Mouse (Mus musculus): ENCODE measurements at regions not wholly inside any gene's neighbourhood (a gene's known extent, or its start where the extent isn't known, plus 50 kb on each side); places are given as distances from the start of the nearest gene placed in this dataset.

DNA sequence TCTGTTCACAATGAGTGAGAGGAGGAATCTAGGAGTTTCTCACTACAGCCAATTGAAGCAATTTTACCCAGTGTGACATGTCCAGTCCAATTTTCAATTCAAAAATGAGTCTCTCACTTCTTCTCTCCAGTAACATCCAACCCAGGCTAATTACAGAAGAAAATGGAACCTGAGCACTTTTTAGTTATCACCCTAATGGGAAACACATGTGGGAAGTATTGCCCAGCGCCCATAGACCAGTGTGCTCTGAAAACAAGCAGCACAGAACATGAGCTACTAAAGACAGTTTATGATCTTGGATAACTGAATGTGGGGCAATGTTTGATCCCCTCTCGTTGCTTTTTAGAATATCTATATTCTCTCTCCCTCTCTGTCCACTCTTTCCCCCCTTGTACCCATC lies 70.5 kb upstream of the Efemp1 start:
- DNase-seq (ENCODE audit: low spot score) = no peak

DNA sequence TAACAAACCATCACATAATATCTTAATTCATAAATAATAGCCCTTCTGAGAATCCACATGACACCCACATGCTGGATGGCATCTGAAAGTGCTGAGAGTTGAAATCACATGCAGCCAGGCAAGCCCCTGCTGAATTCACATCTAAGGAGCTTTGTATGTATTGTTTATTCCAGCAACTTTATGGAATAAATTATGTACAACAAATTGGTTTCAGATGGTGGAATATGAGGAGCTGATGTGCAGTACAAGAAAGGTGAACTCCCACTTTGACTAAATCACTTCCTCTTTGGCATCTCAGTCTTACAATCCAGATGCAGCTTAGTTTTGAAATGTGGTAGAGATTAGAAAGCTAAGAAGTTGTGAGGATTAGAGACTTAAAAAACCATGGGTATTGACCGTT lies 82.2 kb upstream of the Efemp1 start:
- no peak for DNase-seq (ENCODE audit: low spot score)

DNA sequence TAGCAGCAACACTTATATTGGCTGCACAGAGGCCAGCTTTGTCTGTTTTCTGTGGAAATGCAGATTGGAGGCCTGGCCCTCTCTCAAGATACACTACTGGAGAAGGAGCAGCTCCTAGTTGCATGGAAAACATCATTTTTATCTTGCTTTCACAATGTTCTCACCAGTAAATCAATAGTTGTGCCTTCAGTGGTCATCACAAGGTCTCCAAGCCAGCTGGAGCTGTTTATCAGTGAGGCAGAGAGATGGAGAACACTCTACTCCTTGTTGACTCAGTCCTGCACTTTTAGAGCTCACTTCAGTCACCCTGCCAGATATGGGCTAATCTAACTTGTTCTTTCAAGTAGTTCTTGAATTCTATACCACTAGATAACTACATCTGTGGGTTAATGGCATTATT lies 92.3 kb upstream of the Efemp1 start:
- DNase-seq (ENCODE audit: low spot score) = no peak

DNA sequence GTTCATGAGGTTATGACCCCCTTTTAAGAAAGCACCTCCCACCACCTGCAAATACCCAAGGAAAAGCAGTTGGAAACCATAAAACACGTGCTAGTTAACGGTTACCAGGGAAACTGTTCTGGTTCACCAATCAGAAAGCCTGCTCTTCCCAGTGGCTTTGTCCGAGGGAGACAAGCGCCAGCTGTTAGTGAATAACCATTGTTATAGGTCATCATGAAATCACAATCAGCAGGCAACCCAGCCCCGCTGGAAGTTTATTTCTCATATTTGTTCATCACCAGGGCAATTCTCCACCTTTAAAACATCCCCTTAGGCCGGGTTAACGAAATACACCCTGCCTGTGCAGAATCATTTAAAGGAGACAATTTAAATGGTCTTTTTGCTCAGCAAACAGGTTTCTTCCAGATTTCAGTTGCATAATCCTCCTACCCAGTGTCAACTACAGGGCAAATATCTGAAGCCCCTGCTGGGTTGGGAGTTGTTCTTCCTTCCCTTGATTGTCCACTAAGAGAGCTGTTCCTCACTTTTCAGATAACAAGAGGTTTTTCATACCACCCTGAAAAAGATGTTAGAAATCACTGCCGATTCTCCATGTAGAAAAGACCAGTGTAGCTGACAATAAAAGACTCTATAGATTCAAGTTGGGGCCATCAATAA lies 117.9 kb upstream of the Efemp1 start:
- peak; percentile 35 for DNase-seq (ENCODE audit: low spot score)

GRCm38 (mm10) chr11:28734581-28734931 lies 118.4 kb upstream of the Efemp1 start:
- no peak for DNase-seq (ENCODE audit: low spot score)

GRCm38 (mm10) chr11:28733877-28734580 lies 119.0 kb upstream of the Efemp1 start:
- no peak for DNase-seq (ENCODE audit: low spot score)

DNA sequence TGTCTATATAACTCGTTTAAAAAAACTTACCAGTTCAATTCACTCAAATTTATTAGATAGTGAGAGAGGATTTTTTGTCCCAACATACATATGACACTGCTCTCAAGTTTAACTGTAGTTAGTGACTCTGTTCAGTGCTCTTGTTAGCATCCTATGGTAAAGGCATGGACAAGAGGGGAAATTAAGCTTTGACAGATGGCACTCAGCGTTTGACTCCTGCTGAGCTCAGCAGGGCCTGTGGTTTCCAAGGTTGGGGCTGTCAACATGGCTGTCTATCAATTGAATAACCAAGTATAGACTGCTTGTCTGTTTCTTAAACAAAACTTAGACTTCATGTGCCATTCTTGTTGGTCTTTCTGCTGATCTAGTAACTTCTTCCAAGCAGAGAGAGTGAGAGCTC lies 122.9 kb upstream of the Efemp1 start:
- DNase-seq (ENCODE audit: low spot score) = no peak

DNA sequence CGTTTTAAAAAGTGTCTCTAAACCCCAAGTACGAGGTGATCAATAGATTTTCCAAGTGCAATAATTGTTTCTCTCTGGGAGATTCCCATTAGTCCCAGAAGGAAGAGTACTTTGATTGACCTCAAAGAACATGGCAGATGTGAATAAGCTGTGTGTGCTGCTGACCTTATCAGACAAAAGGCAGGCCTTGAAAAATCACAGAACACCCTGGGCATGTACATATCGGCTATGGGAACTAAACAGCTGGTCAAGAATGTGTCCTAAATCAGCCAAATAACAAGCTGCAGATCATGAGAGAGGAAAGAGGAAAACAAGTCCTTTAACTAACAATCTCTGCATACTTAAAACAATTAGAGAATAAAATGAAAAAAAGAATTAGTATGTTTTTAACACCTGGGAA lies 125.4 kb upstream of the Ccdc85a start:
- DNase-seq (ENCODE audit: low spot score) = no peak

- no peak for DNase-seq (ENCODE audit: low spot score)
Measured at GRCm38 (mm10) chr11:28708431-28708830, 124.3 kb upstream of the Ccdc85a start.

DNA sequence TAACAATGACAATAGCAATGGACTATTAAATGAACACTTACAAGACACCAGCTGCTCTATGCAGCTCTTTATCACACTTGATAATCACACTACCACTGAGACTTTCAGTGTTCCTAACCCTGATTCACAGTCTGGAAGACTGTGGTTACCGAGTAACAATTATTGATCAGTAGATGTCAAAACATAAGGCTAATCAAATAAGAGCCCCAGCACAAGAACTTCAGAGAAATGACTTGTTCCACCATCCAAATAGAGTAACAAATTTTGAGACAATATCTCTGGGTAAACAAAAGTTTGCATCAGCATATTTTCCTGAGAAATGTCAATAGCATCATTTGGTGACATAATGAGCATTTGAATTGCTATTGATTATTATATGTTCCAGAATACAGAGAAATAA lies 118.3 kb upstream of the Ccdc85a start:
- DNase-seq (ENCODE audit: low spot score) = no peak

DNA sequence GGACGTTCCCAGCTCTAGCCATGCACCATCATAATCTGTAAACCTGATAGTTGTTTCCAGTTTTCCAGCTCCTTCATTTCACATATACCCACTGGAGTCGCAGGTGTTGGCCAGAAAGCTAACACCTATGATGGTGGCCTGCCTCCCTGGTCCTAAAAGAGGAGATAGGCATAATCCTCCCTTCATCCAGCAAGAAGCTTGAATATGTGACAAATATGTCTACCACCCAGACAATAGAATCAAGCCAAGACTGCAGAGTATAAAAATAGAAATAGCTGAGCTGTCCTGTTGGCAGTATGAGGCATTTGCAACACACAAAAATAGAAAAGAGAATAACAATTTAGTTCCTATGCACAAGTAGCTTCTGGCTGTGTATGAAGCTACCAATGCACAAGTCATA lies 117.3 kb upstream of the Ccdc85a start:
- DNase-seq (ENCODE audit: low spot score) = no peak

DNA sequence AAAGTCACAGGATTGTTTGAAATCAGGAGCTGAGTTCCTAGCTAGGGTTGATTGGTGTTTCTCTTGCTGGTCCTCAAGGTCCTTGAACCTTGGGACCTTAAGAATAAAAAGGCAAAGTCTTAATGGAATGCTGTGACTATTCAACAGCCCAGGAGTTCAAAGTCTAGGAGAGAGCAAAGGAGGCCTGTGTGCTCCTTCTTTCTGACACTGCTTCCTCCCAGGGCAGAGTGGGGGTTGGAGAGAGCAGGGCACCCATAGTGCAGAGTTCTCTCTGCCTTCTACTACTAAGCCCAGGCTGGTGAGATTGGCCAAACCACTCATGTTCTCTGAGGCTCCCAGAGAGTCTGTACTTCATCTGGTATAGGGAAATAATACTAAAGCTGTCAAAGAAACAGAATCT lies 115.6 kb upstream of the Ccdc85a start:
- DNase-seq (ENCODE audit: low spot score) = no peak

GRCm38 (mm10) chr11:28697644-28698480 lies 113.7 kb upstream of the Ccdc85a start:
- DNase-seq (ENCODE audit: low spot score) = no peak

- DNase-seq (ENCODE audit: low spot score) = no peak
Measured at GRCm38 (mm10) chr11:28695031-28695430, 110.9 kb upstream of the Ccdc85a start.

DNA sequence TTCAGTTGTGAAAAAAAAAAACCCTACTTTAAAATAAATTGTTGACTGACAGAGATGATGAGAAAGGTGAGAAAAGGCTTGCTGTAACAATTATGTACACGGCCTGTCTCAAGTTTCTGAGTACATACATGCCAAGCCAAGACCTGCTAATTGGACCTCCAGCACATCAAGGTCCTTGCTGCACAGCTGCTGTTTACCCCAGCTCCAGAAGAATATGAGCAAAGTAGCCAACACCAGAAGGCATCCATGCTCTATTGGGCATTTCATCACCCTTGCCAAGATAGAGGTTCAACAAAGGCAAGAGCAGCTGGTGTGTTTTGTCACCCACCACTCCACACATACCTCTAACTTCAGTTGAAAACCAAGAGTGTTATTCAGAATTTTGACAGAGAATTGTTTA lies 109.2 kb upstream of the Ccdc85a start:
- DNase-seq (ENCODE audit: low spot score) = no peak

DNA sequence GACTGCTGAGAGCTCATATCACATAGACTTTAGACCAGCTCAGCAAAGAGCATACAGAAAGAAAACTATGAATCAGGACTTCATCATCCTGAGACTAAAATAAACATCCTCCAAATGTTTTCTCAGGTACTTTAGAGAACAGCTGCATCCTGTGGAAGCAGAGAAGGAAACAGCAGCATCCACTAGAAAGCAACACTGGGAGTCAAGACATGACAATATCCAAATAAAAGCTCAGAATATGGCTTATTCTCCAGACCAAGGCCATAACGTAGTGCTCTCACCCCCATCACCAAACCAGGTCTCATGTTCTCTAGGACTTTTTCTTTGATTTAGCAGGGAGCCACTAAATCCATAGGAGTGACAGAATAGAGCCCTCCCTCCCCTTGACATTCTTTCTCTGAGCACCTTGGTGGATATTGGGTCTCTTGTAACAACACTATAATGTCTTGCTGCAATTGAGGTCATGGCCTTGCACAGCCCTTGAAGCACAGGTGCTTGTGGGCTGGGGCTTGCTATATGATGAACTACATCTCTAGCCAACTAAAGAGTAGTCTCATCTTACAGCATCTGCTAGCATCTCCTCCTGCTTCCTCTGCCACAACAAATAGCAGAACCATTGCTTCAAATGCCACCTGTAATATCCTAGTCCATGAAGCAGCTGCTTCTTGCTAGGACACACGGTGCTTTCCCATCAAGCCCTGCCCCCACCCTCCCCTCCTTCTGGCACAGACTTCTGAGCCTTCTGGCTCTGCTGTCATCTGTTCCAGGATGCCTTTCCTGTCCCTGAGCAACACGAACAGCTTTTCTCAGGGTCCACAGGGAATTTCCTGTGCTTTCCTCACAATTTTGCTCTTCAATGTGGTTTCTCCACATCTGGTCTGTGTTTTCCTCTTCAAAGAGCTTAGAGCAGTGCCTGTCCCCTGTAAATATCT lies 108.4 kb upstream of the Ccdc85a start:
- DNase-seq (ENCODE audit: low spot score) = peak; percentile 50

DNA sequence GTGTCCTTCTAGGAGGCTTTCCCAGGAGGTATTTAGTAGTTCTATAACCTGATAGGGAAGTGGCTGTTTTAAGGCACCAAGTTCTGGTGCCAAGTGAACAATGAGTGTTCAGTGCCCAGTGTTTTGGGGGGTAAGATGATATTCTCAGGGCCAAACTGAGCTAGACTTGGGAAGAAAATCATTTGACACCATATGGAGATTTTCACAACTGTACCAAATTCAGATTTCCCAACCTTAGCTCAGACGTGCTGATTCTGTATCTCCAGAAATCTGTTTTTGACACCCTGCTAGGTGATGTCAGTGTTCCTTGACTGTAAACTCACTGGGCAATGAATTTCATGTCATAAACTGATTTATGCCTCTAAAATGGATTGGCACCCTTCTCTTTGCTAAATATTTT lies 104.3 kb upstream of the Ccdc85a start:
- DNase-seq (ENCODE audit: low spot score) = no peak

DNA sequence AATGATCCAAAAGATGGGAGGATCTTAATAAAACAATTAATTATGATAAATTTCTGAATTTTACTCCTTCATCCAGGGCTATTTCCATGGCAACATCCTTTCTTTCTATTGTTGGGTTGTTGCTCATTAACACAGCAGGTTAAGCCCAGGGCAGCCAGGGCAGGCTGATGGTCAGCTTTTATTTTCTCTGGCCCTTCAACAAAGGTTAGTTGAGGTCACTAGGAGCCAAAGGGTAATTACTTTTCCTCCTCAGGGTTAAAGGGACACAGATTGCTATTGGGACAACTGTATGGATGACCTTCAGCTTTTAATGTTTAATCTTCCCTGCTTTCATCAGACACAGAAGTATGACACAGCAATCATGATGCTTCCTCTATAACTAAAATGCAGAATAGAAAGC lies 101.3 kb upstream of the Ccdc85a start:
- DNase-seq (ENCODE audit: low spot score) = no peak

- no peak for DNase-seq (ENCODE audit: low spot score)
Measured at GRCm38 (mm10) chr11:28681311-28681710, 97.2 kb upstream of the Ccdc85a start.

- DNase-seq (ENCODE audit: low spot score) = no peak
Measured at GRCm38 (mm10) chr11:28670765-28671164, 86.6 kb upstream of the Ccdc85a start.

- no peak for DNase-seq (ENCODE audit: low spot score)
Measured at GRCm38 (mm10) chr11:28669359-28669758, 85.2 kb upstream of the Ccdc85a start.

- DNase-seq (ENCODE audit: low spot score) = no peak
Measured at GRCm38 (mm10) chr11:28660377-28660776, 76.3 kb upstream of the Ccdc85a start.

All from testis, postnatal 10 days (tissue).